Mouse (Mus musculus) hindbrain, embryonic 11.5 days (tissue): ENCODE measurements around the gene Msh6. TPM values are rescaled to one million over a fixed set of nuclear protein-coding genes. Genes with fewer than 3 reads are reported as not detected.
"Not testable (repeated sequence)": the region's sequence is repeated elsewhere in the genome, so short reads cannot be mapped to it uniquely, and the experiment has no call there.

ENCODE experiments used
- ATAC-seq: fragments of 200-750 bp; cut with Nextera tagmentation; 2 replicates; pipeline ENCODE4 v1.8.0; 2017; ENCODE audit warnings: mild to moderate bottlenecking, moderate TSS enrichment, moderate library complexity; ENCODE audit not compliant: low FRiP score
- DNase-seq: peaks from one replicate; pipeline ENCODE4 v3.0.0-alpha.2; 2015; ENCODE audit warnings: low spot score
- H3K27ac ChIP-seq: fragments of 300-500 bp; sonication (generic); 2 replicates; pipeline ENCODE4 v1.5.1; 2014; ENCODE audit warnings: mild to moderate bottlenecking, low read depth, low read length
- H3K27me3 ChIP-seq: fragments of 300-500 bp; sonication (generic); 2 replicates; pipeline ENCODE4 v1.6.1; 2014; ENCODE audit warnings: mild to moderate bottlenecking, low read length, moderate library complexity, mixed read lengths; ENCODE audit not compliant: control insufficient read depth, insufficient read depth
- H3K36me3 ChIP-seq: fragments of 300-500 bp; sonication (generic); 2 replicates; pipeline ENCODE4 v1.6.1; 2014; ENCODE audit warnings: mild to moderate bottlenecking, low read length, moderate library complexity, mixed read lengths; ENCODE audit not compliant: control insufficient read depth, insufficient read depth
- H3K4me1 ChIP-seq: fragments of 300-500 bp; sonication (generic); replicated peaks from 2 replicates; pipeline ENCODE4 v1.6.1; 2014; ENCODE audit warnings: low read length, mixed read lengths; ENCODE audit not compliant: control insufficient read depth, insufficient read depth
- H3K4me2 ChIP-seq: fragments of 300-500 bp; sonication (generic); replicated peaks from 2 replicates; pipeline ENCODE4 v1.6.1; 2014; ENCODE audit warnings: mild to moderate bottlenecking, low read depth, low read length
- H3K4me3 ChIP-seq: fragments of 300-500 bp; sonication (generic); 2 replicates; pipeline ENCODE4 v1.5.1; 2014; ENCODE audit warnings: low read depth, low read length
- H3K9ac ChIP-seq: fragments of 300-500 bp; sonication (generic); 2 replicates; pipeline ENCODE4 v1.6.1; 2014; ENCODE audit warnings: low read depth, low read length
- H3K9me3 ChIP-seq: fragments of 300-500 bp; sonication (generic); 2 replicates; pipeline ENCODE4 v1.6.1; 2016; ENCODE audit warnings: low read length; ENCODE audit not compliant: control insufficient read depth
- WGBS: fragments of 180-500 bp; shearing (Covaris S2); extraction: QIAGEN DNeasy Blood & Tissue Kit; methylation state at CpG from one replicate; pipeline ENCODE4 v1.1.7; 2014; 5-methylcytosine and 5-hydroxymethylcytosine counted together
- polyA plus RNA-seq: library from polyadenylated mRNA; unstranded; fragments of >200 nt; fragmentation: Nextera tagmentation; extraction: Ambion mirVana; gene quantifications from 2 replicates; pipeline ENCODE4 v1.2.1, GENCODE M21; 2014

Msh6 gene
- polyA plus RNA-seq, 1 experiment from 2014 or later: 62.0 TPM

GRCm38 (mm10) chr17:87987507-87987906 is 12.6 kb downstream of the Msh6 start:
- WGBS: 69% methylated on average over 6 of the region's 6 CpGs
- Histone ChIP-seq H3K27me3 (no peaks in the 10 kb centered on the region), H3K27ac (no peak overlapping the region), H3K4me1 (no peaks in the 10 kb centered on the region), H3K9ac (no peak overlapping the region), H3K9me3 (no peaks in the 10 kb centered on the region), H3K4me3 (no peak overlapping the region), H3K4me2 (no peak overlapping the region), H3K36me3 (peaks cover 12% of the 10 kb centered on the region; the same call in 1 of the 2 replicates)
- ATAC-seq (no peak), DNase-seq (no peak)

GRCm38 (mm10) chr17:87992154-87992553 is 17.3 kb downstream of the Msh6 start:
- no peak for DNase-seq
- Histone ChIP-seq H3K4me3 (no peak overlapping the region), H3K4me2 (no peak overlapping the region), H3K27me3 (no peaks in the 10 kb centered on the region), H3K9me3 (no peaks in the 10 kb centered on the region), H3K4me1 (no peaks in the 10 kb centered on the region), H3K36me3 (0 out of 2 replicates have a peak, but pooled peaks cover 2% of the 10 kb centered on the region), H3K27ac (no peak overlapping the region), H3K9ac (no peak overlapping the region)
- WGBS: 87% methylated on average over 3 of the region's 3 CpGs
- ATAC-seq: no peak

DNA sequence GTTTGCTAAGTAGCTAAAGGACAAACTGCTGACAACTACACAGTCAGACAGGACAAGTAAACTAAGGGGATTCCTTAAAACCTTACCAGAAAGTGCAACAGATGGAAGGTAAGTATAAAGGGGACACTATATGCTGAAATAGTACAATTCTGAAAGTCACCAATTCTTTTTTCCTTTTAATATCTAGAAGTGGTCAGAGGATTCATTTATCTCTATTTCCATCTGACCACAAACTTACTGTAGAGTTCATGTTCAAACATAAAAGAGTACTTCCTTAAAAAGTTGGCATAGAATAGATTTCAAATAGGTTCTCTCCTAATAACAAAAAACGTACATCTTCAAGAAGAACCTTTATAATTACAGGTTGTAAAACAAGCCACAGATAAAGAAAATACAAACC is 18.5 kb downstream of the Msh6 start:
- no peak overlapping the region for H3K4me3 ChIP-seq
- 86% methylated on average over 1 of the region's 1 CpGs for WGBS
- DNase-seq: no peak

DNA sequence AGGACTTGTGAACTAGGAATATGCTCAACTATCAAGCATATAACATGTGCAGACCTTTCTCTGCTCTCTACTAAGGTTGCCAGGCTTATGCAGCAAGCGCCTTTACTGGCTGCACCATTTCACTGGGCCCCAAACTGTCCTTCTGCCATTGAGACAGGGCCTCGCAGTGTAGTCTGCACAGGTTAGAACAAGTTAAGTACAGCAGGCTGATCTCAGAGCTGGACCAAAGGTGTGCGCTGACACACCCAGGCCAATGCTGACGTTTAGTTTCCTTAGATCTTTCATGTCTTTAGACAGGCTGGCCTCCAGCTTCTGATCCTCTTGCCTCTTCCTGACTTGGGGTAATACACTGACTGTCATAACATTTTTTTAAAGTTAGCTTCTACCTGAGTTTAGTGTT is 22.9 kb downstream of the Msh6 start:
- H3K27ac ChIP-seq: no peak overlapping the region
- no peak overlapping the region for H3K4me3 ChIP-seq
- DNase-seq: no peak
- ATAC-seq: no peak
- WGBS: 98% methylated on average over 4 of the region's 4 CpGs
- H3K4me2 ChIP-seq: no peak overlapping the region
- no peaks in the 10 kb centered on the region for H3K27me3 ChIP-seq
- H3K9ac ChIP-seq: no peak overlapping the region
- H3K4me1 ChIP-seq: no peaks in the 10 kb centered on the region
- H3K9me3 ChIP-seq: no peaks in the 10 kb centered on the region
- H3K36me3 ChIP-seq: 0 out of 2 replicates have a peak, but pooled peaks cover 3% of the 10 kb centered on the region

More for the DNA sequence above, 18.5 kb downstream of the Msh6 start:
- Histone ChIP-seq H3K4me2 (no peak overlapping the region), H3K36me3 (0 out of 2 replicates have a peak, but pooled peaks cover 2% of the 10 kb centered on the region), H3K4me1 (no peaks in the 10 kb centered on the region), H3K27me3 (no peaks in the 10 kb centered on the region), H3K9ac (no peak overlapping the region), H3K9me3 (no peaks in the 10 kb centered on the region), H3K27ac (no peak overlapping the region)
- no peak for ATAC-seq

DNA sequence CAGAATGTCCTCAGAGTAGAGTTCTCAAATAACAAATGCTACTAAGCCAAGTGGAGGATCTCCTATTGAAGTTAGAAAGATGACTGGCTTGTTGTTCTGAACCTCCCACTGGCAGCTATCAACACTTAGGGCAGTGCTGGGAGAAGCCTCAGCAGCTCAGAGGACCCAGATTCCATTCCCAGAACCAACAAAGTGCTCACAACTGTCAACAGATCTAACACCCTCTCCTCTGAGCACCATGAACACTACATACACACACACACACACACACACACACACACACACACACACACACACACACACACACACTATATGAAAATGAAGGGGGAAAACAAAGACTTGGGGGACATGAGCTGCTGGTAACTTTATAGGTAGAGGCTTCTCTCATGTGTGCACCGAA is 30.0 kb downstream of the Msh6 start:
- no peaks in the 10 kb centered on the region for H3K9me3 ChIP-seq
- WGBS: 95% methylated on average over 1 of the region's 1 CpGs
- 0 out of 2 replicates have a peak, but pooled peaks cover 9% of the 10 kb centered on the region for H3K36me3 ChIP-seq
- no peaks in the 10 kb centered on the region for H3K27me3 ChIP-seq
- no peak overlapping the region for H3K4me2 ChIP-seq
- H3K4me1 ChIP-seq: no peaks in the 10 kb centered on the region
- no peak for ATAC-seq
- no peak overlapping the region for H3K27ac ChIP-seq
- H3K4me3 ChIP-seq: no peak overlapping the region
- DNase-seq: no peak
- H3K9ac ChIP-seq: no peak overlapping the region

DNA sequence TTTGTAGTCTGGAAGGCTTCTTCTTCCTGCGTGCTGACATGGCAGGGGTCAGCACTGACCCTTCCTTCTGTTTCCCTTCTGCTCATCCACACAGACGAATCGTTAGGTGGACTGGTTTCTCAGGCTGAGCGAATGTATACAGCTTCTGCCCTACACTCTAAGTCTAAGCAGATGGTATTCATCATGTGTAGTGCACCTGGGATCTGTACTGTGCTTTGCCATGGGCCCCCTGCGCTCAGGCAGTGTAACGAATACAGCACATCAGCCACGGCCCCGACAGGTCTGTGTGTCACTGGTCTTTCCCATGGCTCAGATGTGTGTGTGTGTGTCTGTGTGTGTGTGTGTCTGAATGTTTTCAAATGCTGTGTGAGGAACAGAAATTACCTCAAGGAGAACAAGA is 32.1 kb downstream of the Msh6 start:
- no peak overlapping the region for H3K27ac ChIP-seq
- H3K4me1 ChIP-seq: no peaks in the 10 kb centered on the region
- no peak overlapping the region for H3K4me2 ChIP-seq
- H3K27me3 ChIP-seq: no peaks in the 10 kb centered on the region
- ATAC-seq (no peak), DNase-seq (no peak)
- H3K4me3 ChIP-seq: no peak overlapping the region
- H3K9ac ChIP-seq: no peak overlapping the region
- no peaks in the 10 kb centered on the region for H3K9me3 ChIP-seq
- WGBS: 84% methylated on average over 8 of the region's 8 CpGs
- 0 out of 2 replicates have a peak, but pooled peaks cover 15% of the 10 kb centered on the region for H3K36me3 ChIP-seq

DNA sequence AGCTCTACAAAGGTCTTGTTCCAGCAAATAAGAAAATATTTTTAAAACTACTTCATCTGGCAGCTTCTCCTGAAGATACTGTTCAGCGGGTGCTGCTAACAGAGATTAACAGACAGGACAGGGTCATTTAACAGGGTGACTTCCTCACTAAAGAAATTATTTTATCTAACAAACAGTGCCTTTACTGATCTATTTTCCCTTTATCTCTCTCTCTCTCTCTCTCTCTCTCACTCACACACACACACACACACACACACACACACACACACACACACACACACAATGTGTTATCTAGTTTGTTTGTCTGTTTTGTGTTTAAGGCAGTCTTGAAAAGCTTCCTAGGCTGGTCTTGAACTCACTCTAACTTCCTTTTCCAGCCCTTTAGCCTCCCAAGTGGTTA is 39.6 kb downstream of the Msh6 start:
- no peak overlapping the region for H3K27ac ChIP-seq
- no peaks in the 10 kb centered on the region for H3K9me3 ChIP-seq
- H3K4me2 ChIP-seq: no peak overlapping the region
- H3K4me1 ChIP-seq: no peaks in the 10 kb centered on the region
- DNase-seq: no peak
- peaks cover 8% of the 10 kb centered on the region; the same call in 1 of the 2 replicates for H3K36me3 ChIP-seq
- WGBS: 85% methylated on average over 1 of the region's 1 CpGs
- ATAC-seq: no peak
- H3K4me3 ChIP-seq: no peak overlapping the region
- H3K27me3 ChIP-seq: no peaks in the 10 kb centered on the region
- H3K9ac ChIP-seq: no peak overlapping the region

- WGBS: 88% methylated on average over 8 of the region's 8 CpGs
- H3K27me3 ChIP-seq, H3K36me3 ChIP-seq, H3K9me3 ChIP-seq, H3K9ac ChIP-seq, ATAC-seq, H3K4me3 ChIP-seq, DNase-seq, H3K4me2 ChIP-seq, H3K4me1 ChIP-seq, H3K27ac ChIP-seq: not testable (repeated sequence)
Measured at GRCm38 (mm10) chr17:88016027-88016426, 41.2 kb downstream of the Msh6 start.

DNA sequence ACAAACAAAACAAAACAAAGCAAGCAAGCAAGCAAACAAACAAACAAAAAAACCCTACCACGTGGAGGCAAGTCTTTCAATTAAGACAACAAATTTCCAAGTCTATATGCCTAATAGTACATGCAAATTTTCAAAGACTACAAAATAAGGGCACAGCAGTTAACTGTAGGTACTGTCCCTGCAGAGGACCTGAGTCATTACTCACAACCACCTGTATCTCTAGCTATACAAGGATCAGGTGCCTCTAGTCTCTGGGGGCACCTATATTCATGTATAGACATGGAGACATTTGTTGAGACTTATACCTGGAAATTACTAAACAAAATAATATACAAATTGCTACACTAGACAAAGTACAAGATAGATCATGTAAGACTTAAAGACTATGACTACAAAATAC is 49.1 kb downstream of the Msh6 start:
- no peak overlapping the region for H3K4me3 ChIP-seq
- ATAC-seq (no peak), DNase-seq (no peak)
- 0 out of 2 replicates have a peak, but pooled peaks cover 2% of the 10 kb centered on the region for H3K4me1 ChIP-seq
- no peaks in the 10 kb centered on the region for H3K27me3 ChIP-seq
- H3K36me3 ChIP-seq: no peaks in the 10 kb centered on the region
- WGBS: 100% methylated on average over 1 of the region's 1 CpGs
- H3K9ac ChIP-seq: no peak overlapping the region
- no peaks in the 10 kb centered on the region for H3K9me3 ChIP-seq
- H3K27ac ChIP-seq: no peak overlapping the region
- no peak overlapping the region for H3K4me2 ChIP-seq
